Mouse (Mus musculus) heart, embryonic 15.5 days (tissue): ENCODE measurements around the gene Pcdh9. TPM values are rescaled to one million over a fixed set of nuclear protein-coding genes. Genes with fewer than 3 reads are reported as not detected.

ENCODE experiments used
- ATAC-seq: fragments of 200-750 bp; cut with Nextera tagmentation; replicated peaks from 2 replicates; pipeline ENCODE4 v1.8.0; 2017; ENCODE audit warnings: low read depth, moderate TSS enrichment; ENCODE audit not compliant: insufficient number of reproducible peaks, insufficient read depth, low FRiP score
- H3K27ac ChIP-seq: fragments of 300-500 bp; sonication (generic); 2 replicates; pipeline ENCODE4 v1.5.1; 2015; ENCODE audit warnings: mild to moderate bottlenecking, inconsistent platforms
- H3K27me3 ChIP-seq: fragments of 300-500 bp; sonication (generic); 2 replicates; pipeline ENCODE4 v1.6.1; 2015; ENCODE audit warnings: inconsistent platforms
- H3K36me3 ChIP-seq: fragments of 300-500 bp; sonication (generic); 2 replicates; pipeline ENCODE4 v1.6.1; 2015; ENCODE audit warnings: mild to moderate bottlenecking, inconsistent platforms
- H3K4me1 ChIP-seq: fragments of 300-500 bp; sonication (generic); replicated peaks from 2 replicates; pipeline ENCODE4 v1.6.1; 2015; ENCODE audit warnings: inconsistent platforms
- H3K4me2 ChIP-seq: fragments of 300-500 bp; sonication (generic); 2 replicates; pipeline ENCODE4 v1.6.1; 2015; ENCODE audit warnings: inconsistent platforms, mild to moderate bottlenecking, moderate library complexity
- H3K4me3 ChIP-seq: fragments of 300-500 bp; sonication (generic); 2 replicates; pipeline ENCODE4 v1.5.1; 2015; ENCODE audit warnings: mild to moderate bottlenecking, inconsistent platforms
- H3K9ac ChIP-seq: fragments of 300-500 bp; sonication (generic); 2 replicates; pipeline ENCODE4 v1.6.1; 2015; ENCODE audit warnings: mild to moderate bottlenecking, inconsistent platforms
- H3K9me3 ChIP-seq: fragments of 300-500 bp; sonication (generic); replicated peaks from 2 replicates; pipeline ENCODE4 v1.6.1; 2016; ENCODE audit warnings: inconsistent platforms
- WGBS: fragments of 180-500 bp; shearing (Covaris S2); methylation state at CpG from one replicate; pipeline ENCODE4 v1.1.7; 2015; ENCODE audit warnings: mixed read lengths; 5-methylcytosine and 5-hydroxymethylcytosine counted together
- polyA plus RNA-seq: library from polyadenylated mRNA; unstranded; fragments of >200 nt; fragmentation: Nextera tagmentation; extraction: Ambion mirVana; gene quantifications from 2 replicates; pipeline ENCODE4 v1.2.1, GENCODE M21; 2015

The Pcdh9 gene
- polyA plus RNA-seq, 1 experiment from 2014 or later, result 8.7 TPM

DNA sequence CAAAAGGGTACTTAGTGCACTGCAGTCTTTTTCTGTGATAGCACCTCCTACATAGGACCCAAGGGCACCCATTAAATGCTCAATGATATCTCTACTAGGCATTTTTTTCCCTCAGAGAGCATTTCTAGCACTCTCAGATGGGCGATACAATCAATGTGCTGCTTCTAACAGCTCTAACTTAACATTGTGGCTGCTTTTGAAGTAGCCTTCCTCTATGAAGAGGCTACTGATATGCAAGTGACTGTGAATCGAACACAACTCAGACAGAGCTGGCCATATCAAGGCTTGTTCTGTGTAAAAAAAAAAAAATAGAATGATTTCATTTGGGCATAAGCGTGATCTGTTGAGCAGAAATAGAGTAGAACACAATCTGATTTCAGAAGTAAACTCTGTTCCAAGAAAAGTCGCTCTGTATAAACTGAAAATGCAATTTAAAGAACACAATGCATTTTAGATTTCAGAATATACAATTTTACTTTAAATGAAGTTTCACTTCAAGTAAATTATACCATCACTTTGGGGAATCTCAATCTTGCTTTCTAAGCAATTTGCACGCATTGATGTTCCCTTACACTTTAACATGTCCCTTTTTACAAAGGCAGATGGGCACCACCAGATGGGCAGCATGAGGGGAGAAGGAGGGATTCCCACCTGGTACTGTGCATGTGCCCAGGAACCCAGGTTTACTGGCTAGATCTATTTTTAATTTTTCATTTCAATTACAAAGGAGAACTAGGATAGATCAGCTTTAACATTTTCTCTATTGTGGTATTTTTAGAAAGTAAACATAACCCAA is 215.0 kb downstream of the Pcdh9 start:
- no peaks in the 10 kb centered on the region for H3K4me1 ChIP-seq
- ATAC-seq, result no peak
- no peak overlapping the region for H3K4me2 ChIP-seq
- no peak overlapping the region for H3K27ac ChIP-seq
- H3K36me3 ChIP-seq, result no peaks in the 10 kb centered on the region
- 77% methylated on average over 5 of the region's 5 CpGs for WGBS
- H3K4me3 ChIP-seq, result no peak overlapping the region
- 0 out of 2 replicates have a peak, but pooled peaks cover 3% of the 10 kb centered on the region for H3K9me3 ChIP-seq
- no peaks in the 10 kb centered on the region for H3K27me3 ChIP-seq
- H3K9ac ChIP-seq, result no peak overlapping the region

GRCm38 (mm10) chr14:93653986-93654757 is 236.3 kb downstream of the Pcdh9 start:
- H3K4me1 ChIP-seq, result 0 out of 2 replicates have a peak, but pooled peaks cover 3% of the 10 kb centered on the region
- no peak overlapping the region for H3K4me3 ChIP-seq
- H3K4me2 ChIP-seq, result no peak overlapping the region
- no peak overlapping the region for H3K9ac ChIP-seq
- no peak for ATAC-seq
- H3K27me3 ChIP-seq, result no peaks in the 10 kb centered on the region
- 51% methylated on average over 9 of the region's 9 CpGs for WGBS
- H3K36me3 ChIP-seq, result no peaks in the 10 kb centered on the region
- H3K27ac ChIP-seq, result no peak overlapping the region
- no peaks in the 10 kb centered on the region for H3K9me3 ChIP-seq

GRCm38 (mm10) chr14:93627241-93627640 is 263.2 kb downstream of the Pcdh9 start:
- Histone ChIP-seq H3K27ac (no peak overlapping the region), H3K4me1 (no peaks in the 10 kb centered on the region), H3K36me3 (no peaks in the 10 kb centered on the region), H3K9ac (no peak overlapping the region), H3K9me3 (no peaks in the 10 kb centered on the region), H3K4me2 (no peak overlapping the region), H3K4me3 (no peak overlapping the region), H3K27me3 (no peaks in the 10 kb centered on the region)
- 72% methylated on average over 2 of the region's 2 CpGs for WGBS
- ATAC-seq, result no peak

DNA sequence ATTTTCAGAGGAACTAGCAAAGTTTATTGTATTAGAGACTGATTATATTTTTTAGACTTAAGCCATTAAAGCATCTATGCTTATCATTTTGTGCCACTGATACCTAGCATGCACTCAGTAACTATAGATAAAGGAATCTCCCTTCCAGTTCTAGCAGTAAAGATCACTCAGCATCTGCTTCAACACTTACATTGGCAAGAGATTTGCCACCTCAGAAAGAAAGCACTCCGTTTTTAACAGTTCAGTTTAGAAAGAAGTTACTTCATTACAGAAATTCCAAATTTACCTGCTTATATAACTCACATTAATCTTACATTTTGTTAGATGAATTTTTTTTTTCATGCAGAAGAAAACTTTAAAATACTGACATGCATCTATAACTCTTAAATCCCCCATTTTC is 266.3 kb downstream of the Pcdh9 start:
- Histone ChIP-seq H3K36me3 (no peaks in the 10 kb centered on the region), H3K27me3 (no peaks in the 10 kb centered on the region), H3K27ac (no peak overlapping the region), H3K9ac (no peak overlapping the region), H3K4me1 (no peaks in the 10 kb centered on the region), H3K4me2 (no peak overlapping the region), H3K9me3 (no peaks in the 10 kb centered on the region), H3K4me3 (no peak overlapping the region)
- ATAC-seq, result no peak
- 57% methylated on average over 1 of the region's 1 CpGs for WGBS

DNA sequence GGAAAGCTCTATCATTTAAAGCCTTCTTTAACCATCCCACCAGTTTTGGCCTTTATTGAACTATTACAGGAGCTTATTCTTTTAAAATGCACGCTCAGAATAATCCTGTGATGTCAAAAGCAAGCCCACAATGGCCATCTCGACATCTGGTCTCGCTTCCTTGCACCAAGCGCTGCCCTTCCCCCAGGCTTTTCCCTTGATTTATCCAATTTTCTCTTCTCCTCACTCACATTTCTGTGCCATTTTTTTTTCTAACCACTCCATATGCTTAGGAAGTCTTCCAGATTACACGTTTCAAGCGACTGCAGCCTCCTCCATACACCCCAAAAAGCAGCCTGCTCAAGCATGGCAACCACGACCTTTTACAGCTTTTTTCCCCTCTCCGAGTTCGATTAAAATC is 269.3 kb downstream of the Pcdh9 start:
- no peak overlapping the region for H3K27ac ChIP-seq
- H3K9ac ChIP-seq, result no peak overlapping the region
- H3K27me3 ChIP-seq, result no peaks in the 10 kb centered on the region
- H3K9me3 ChIP-seq, result no peaks in the 10 kb centered on the region
- no peak overlapping the region for H3K4me3 ChIP-seq
- no peak for ATAC-seq
- no peak overlapping the region for H3K4me2 ChIP-seq
- WGBS, result 76% methylated on average over 9 of the region's 9 CpGs
- no peaks in the 10 kb centered on the region for H3K36me3 ChIP-seq
- H3K4me1 ChIP-seq, result no peaks in the 10 kb centered on the region

GRCm38 (mm10) chr14:93607546-93607945 is 282.9 kb downstream of the Pcdh9 start:
- Histone ChIP-seq H3K4me3 (no peak overlapping the region), H3K27ac (no peak overlapping the region), H3K4me1 (no peaks in the 10 kb centered on the region), H3K36me3 (no peaks in the 10 kb centered on the region), H3K9me3 (no peaks in the 10 kb centered on the region), H3K4me2 (no peak overlapping the region), H3K27me3 (no peaks in the 10 kb centered on the region), H3K9ac (no peak overlapping the region)
- 87% methylated on average over 3 of the region's 3 CpGs for WGBS
- no peak for ATAC-seq

DNA sequence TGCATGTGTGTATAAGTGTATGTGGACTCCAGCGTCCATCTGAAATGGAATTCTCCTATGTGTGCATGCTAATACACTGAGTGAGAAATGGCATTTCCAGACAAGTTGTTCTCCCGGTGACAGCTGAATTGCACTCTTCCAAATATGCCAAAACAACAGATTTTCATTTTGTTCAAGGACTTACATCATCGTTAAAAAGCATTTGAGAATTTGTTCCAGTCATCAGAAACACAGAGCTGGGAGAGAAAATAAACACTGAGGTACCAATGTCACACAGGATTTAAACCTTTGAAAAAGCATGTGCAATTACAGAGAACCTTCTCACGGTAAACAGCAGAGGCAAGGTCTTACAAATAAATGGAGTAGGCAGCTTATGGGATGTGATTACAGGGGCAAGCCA is 290.5 kb downstream of the Pcdh9 start:
- Histone ChIP-seq H3K9me3 (no peaks in the 10 kb centered on the region), H3K27me3 (no peaks in the 10 kb centered on the region), H3K4me1 (no peaks in the 10 kb centered on the region), H3K36me3 (no peaks in the 10 kb centered on the region), H3K27ac (no peak overlapping the region), H3K9ac (no peak overlapping the region), H3K4me2 (no peak overlapping the region), H3K4me3 (no peak overlapping the region)
- no peak for ATAC-seq
- WGBS, result 77% methylated on average over 4 of the region's 4 CpGs

GRCm38 (mm10) chr14:93585432-93586024 is 305.0 kb downstream of the Pcdh9 start:
- no peak overlapping the region for H3K9ac ChIP-seq
- H3K27ac ChIP-seq, result no peak overlapping the region
- 71% methylated on average over 3 of the region's 3 CpGs for WGBS
- no peak overlapping the region for H3K4me3 ChIP-seq
- H3K36me3 ChIP-seq, result no peaks in the 10 kb centered on the region
- H3K4me2 ChIP-seq, result no peak overlapping the region
- no peaks in the 10 kb centered on the region for H3K9me3 ChIP-seq
- H3K27me3 ChIP-seq, result no peaks in the 10 kb centered on the region
- H3K4me1 ChIP-seq, result no peaks in the 10 kb centered on the region
- ATAC-seq, result no peak

GRCm38 (mm10) chr14:93564361-93564760 is 326.1 kb downstream of the Pcdh9 start:
- no peak overlapping the region for H3K4me2 ChIP-seq
- H3K4me1 ChIP-seq, result no peaks in the 10 kb centered on the region
- WGBS, result 68% methylated on average over 2 of the region's 2 CpGs
- no peak for ATAC-seq
- H3K27me3 ChIP-seq, result no peaks in the 10 kb centered on the region
- no peak overlapping the region for H3K9ac ChIP-seq
- H3K4me3 ChIP-seq, result no peak overlapping the region
- no peaks in the 10 kb centered on the region for H3K36me3 ChIP-seq
- H3K27ac ChIP-seq, result no peak overlapping the region
- H3K9me3 ChIP-seq, result no peaks in the 10 kb centered on the region

DNA sequence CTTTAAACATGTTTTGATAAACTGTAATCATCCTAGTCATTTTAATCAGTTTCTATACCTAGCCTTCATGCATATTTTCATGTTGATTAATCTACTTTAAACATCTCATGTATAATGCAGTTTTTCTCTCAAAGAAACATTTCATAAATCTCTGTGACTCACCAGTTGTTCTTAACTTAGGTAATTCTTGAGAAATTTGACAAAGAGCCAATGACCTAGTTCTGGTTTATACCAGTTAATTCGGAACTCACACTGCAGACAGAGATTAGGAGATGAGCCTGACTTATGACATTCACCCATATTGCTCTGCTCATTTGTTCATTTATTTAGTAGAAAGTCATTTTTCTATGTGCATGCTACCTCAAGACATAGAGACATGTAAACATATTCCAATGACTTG is 328.9 kb downstream of the Pcdh9 start:
- no peaks in the 10 kb centered on the region for H3K4me1 ChIP-seq
- 74% methylated on average over 1 of the region's 1 CpGs for WGBS

GRCm38 (mm10) chr14:93553771-93554170 is 336.7 kb downstream of the Pcdh9 start:
- Histone ChIP-seq H3K9ac (no peak overlapping the region), H3K9me3 (no peaks in the 10 kb centered on the region), H3K27ac (no peak overlapping the region), H3K36me3 (no peaks in the 10 kb centered on the region), H3K4me3 (no peak overlapping the region), H3K4me2 (no peak overlapping the region), H3K27me3 (no peaks in the 10 kb centered on the region), H3K4me1 (no peaks in the 10 kb centered on the region)
- WGBS, result 67% methylated on average over 3 of the region's 3 CpGs
- no peak for ATAC-seq

More for the DNA sequence above, 328.9 kb downstream of the Pcdh9 start:
- Histone ChIP-seq H3K4me2 (no peak overlapping the region), H3K9ac (no peak overlapping the region), H3K36me3 (no peaks in the 10 kb centered on the region), H3K4me3 (no peak overlapping the region), H3K9me3 (no peaks in the 10 kb centered on the region), H3K27me3 (no peaks in the 10 kb centered on the region), H3K27ac (no peak overlapping the region)
- ATAC-seq, result no peak
